Mouse (Mus musculus): ENCODE data around the gene Arhgef2. TPM values are rescaled to one million over a fixed set of nuclear protein-coding genes. Genes with fewer than 3 reads are reported as not detected.

Arhgef2 gene
- total RNA-seq, 1 experiment from 2014 or later: 35.4 TPM

DNA sequence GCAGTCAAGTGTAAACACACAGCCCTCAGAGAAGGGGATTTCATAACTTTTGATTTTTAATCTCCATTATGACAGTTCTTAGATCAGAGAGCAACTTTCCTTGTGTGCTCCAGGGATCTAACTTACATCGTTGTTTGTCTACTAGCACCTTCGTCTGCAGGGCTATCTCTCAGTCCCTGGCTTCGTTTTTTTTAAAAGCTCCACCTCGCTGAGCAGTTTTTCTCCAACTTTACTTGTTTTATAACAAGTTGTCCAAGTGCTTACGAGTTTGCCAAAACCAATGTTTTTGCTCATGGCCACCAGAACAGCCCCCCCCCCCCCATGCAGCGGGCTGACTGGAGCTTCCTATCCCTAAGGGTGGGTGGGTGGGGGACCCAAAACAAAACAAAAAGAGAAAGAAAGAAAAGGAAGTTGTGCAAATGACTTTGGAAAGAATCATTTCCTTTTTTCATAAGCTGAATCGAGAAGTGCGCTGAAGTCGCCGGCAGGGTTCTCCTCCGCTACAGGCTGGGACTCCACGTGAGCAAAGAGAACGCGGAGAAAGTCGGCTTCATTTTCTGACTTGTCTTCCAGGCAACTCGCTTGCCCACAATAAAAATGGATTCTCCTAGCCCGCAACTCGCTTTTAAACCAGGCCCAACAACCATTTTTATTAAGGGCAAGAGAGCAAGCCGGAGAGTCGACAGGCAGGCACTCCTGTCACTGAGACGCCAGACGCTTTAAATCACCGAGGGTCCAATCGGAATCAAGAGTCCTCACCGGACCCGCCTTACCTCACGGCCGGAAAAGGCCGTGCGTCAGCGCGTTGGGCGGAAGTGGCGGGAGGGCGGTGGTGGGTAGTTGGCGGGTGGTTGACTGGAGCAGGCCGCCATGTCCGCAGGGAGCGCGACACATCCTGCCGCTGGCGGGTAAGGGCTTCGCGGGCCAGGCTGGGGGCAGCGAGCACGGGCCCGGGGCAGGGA lies 79.5 kb downstream of the Arhgef2 start, which contains the start of gene Khdc4:
Gene Khdc4, plus strand, starts transcription at position 824 of the 962 bp plus-strand sequence.
- peak; percentile 95 for DNase-seq

DNA sequence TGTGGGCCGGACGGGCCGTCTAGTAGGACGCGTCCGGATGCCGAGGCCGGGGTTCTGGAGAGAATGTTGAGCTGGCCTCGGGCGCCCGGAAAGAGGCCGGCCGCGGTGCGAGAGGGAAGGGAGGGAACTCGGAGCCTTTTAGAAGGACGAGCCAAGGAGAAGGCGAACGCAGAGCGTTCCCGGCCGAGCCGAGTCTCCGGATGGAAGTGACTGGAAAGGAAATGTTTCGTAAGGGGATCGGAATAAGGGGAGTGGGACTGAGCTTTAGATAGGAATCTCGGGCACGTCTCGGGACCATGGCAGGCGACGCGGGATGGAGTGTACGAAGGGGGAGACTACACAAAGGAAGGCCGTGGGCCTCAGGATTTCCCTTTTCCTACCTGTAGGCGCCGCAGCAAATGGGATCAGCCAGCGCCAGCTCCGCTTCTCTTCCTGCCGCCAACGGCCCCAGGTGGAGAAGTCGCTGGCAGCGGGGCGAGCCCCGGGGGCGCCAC lies 80.2 kb downstream of the Arhgef2 start:
- DNase-seq: peak; percentile 47

DNA sequence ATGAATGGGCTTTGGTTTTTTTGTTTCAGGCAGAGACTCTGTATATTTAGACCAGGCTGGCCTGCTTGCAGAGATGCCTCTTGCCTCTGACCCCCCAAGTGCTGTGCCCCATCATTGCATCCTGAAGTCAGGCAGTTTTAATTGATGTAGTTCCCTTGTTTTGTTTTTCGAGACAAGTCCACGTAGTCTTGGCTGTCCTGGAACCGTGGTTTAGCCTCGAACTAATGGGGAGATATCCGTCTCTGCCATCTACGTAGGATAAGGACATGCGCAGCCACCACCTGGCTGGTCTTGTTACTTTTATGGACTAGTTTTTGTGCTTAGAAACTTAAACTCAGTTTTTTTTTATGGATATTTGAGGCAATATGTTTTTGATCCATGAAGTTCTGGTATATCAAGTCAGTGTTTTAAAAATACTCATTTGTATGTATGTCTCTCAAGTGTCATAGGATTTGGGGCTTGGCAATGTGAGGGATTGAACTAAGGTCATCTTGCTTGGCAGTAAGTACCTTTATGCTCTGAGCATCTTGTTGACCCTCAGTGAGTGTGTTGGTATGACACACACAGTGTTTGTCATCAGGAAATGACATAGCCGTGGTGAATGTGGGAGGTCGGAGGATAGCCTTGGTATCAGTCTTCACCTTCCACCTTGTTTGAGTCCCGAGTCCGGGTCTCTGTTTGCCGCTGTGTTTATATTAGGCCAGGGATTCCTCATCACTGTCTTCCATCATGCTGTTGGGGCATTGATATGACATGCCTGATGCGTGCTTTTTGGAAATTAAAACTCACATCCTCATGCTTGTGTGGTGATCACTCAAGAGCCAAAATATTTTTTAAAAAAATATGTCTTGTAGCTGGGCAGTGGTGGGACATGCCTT lies 81.2 kb downstream of the Arhgef2 start:
- DNase-seq: no peak

DNA sequence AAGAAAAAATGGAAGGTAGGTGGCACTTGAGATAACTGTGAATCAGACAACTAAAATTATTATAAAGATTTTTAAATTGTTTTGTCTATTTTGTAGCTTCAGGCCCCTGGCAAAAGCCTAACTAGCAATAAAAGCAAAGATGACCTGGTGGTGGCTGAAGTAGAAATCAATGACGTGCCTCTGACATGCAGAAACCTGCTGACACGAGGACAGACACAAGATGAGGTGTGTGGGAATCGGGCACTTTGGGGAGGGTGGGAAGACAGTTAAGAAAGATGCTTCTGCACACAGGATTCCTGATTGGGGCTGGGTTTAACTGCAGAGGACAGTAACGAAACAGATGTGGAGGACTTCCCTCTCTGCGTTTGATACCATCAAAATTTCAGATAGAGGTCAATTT lies 83.3 kb downstream of the Arhgef2 start:
- no peak for DNase-seq

DNA sequence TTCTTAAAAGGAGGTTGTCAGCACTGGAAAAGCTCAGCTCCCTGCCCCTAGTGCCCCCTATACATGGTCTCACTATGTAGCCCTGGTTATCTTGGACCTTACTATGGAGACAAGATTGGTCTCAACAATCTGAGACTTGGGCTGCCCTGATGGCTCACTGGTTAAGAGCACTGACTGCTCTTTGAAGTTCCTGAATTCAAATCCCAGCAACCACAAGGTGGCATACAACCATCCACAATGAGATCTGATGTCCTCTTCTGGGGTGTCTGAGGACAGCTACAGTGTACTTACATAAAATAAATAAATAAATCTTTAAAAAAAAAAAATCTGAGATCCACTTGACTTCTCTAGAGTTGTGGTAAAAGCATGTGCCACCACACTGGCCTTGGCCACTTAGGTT lies 89.8 kb downstream of the Arhgef2 start:
- DNase-seq: no peak

Other genes starting within 250 kb of the Arhgef2 start
- gene Paqr6, start 241.4 kb upstream of the Arhgef2 start, total RNA-seq (2021): 1.6 and 1.9 TPM in 2 replicates
- gene Bglap3, start 233.2 kb upstream of the Arhgef2 start, total RNA-seq (2021): 0.79 and 2.3 TPM in 2 replicates
- 1.0 TPM in 1 of 2 replicates, not detected in the other for gene Bglap2, start 227.3 kb upstream of the Arhgef2 start, total RNA-seq (2021)
- 4.3 TPM in 1 of 2 replicates, not detected in the other for gene Bglap, start 221.5 kb upstream of the Arhgef2 start, total RNA-seq (2021)
- gene Pmf1, start 195.6 kb upstream of the Arhgef2 start, total RNA-seq (2021): 34.9 and 41.2 TPM in 2 replicates
- gene Slc25a44, start 180.8 kb upstream of the Arhgef2 start, total RNA-seq (2021): 42.9 and 45.9 TPM in 2 replicates
- gene Sema4a, start 144.8 kb upstream of the Arhgef2 start, total RNA-seq (2021): 6.0 and 6.2 TPM in 2 replicates
- 90.6 and 91.1 TPM in 2 replicates for gene Lmna, start 96.0 kb upstream of the Arhgef2 start, total RNA-seq (2021)
- gene Mex3a, start 73.6 kb upstream of the Arhgef2 start, total RNA-seq (2021): 3.3 and 3.5 TPM in 2 replicates
- gene Rab25, start 57.7 kb upstream of the Arhgef2 start, total RNA-seq (2021): not detected in 2 replicates
- gene Lamtor2, start 52.9 kb upstream of the Arhgef2 start, total RNA-seq (2021): 148 and 150 TPM in 2 replicates
- 74.3 and 87.0 TPM in 2 replicates for gene Ubqln4, start 52.2 kb upstream of the Arhgef2 start, total RNA-seq (2021)
- gene Ssr2, start 30.1 kb upstream of the Arhgef2 start, total RNA-seq (2021): 199 and 214 TPM in 2 replicates
- not detected in 2 replicates for gene Rxfp4, start 47.2 kb downstream of the Arhgef2 start, total RNA-seq (2021)
- 64.9 and 69.4 TPM in 2 replicates for gene Khdc4, start 79.8 kb downstream of the Arhgef2 start, total RNA-seq (2021)
- gene Rit1, start 110.9 kb downstream of the Arhgef2 start, total RNA-seq (2021): 48.7 and 65.4 TPM in 2 replicates
- gene Syt11, start 169.2 kb downstream of the Arhgef2 start, total RNA-seq (2021): 7.8 and 11.1 TPM in 2 replicates
- gene Gon4l, start 229.3 kb downstream of the Arhgef2 start, total RNA-seq (2021): 35.2 and 40.3 TPM in 2 replicates